Mouse (Mus musculus) neural tube, embryonic 12.5 days (tissue): ENCODE data around the gene Tinagl1. TPM values are rescaled to one million over a fixed set of nuclear protein-coding genes. Genes with fewer than 3 reads are reported as not detected.

Source experiments
- polyA plus RNA-seq: library from polyadenylated mRNA; unstranded; fragments of >200 nt; fragmentation: Nextera tagmentation; extraction: Ambion mirVana; gene quantifications from 2 replicates; pipeline ENCODE4 v1.2.1, GENCODE M21; 2016

Gene Tinagl1
- polyA plus RNA-seq, 1 experiment from 2014 or later, result 5.5 TPM

Other genes starting within 250 kb of the Tinagl1 start
- gene Spocd1, start 245.9 kb downstream of the Tinagl1 start, polyA plus RNA-seq, result not detected in 2 replicates
- gene Adgrb2, start 190.3 kb downstream of the Tinagl1 start, polyA plus RNA-seq, result 9.1 and 11.1 TPM in 2 replicates
- 12.7 and 12.8 TPM in 2 replicates for gene Col16a1, start 127.3 kb downstream of the Tinagl1 start, polyA plus RNA-seq
- gene Pef1, start 72.6 kb downstream of the Tinagl1 start, polyA plus RNA-seq, result 64.8 and 66.7 TPM in 2 replicates
- gene Hcrtr1, start 35.8 kb downstream of the Tinagl1 start, polyA plus RNA-seq, result 0.52 and 0.62 TPM in 2 replicates
- not detected in 2 replicates for gene Gm853, start 47.3 kb upstream of the Tinagl1 start, polyA plus RNA-seq
- 61.3 and 71.6 TPM in 2 replicates for gene Serinc2, start 104.1 kb upstream of the Tinagl1 start, polyA plus RNA-seq
- gene Fabp3, start 133.5 kb upstream of the Tinagl1 start, polyA plus RNA-seq, result 49.1 and 54.7 TPM in 2 replicates
- 0.59 TPM in 1 of 2 replicates, not detected in the other for gene Gm10570, start 133.6 kb upstream of the Tinagl1 start, polyA plus RNA-seq
- gene Zcchc17, start 184.8 kb upstream of the Tinagl1 start, polyA plus RNA-seq, result 70.3 and 75.7 TPM in 2 replicates
- 160 and 166 TPM in 2 replicates for gene Snrnp40, start 185.0 kb upstream of the Tinagl1 start, polyA plus RNA-seq